In genomic region chr7:100474680-100475079, GRCm38 (mm10) we compare ENCODE assay signal across 11 mouse cellular contexts. TPM values are rescaled to one million over a fixed set of nuclear protein-coding genes. Genes with fewer than 3 reads are reported as not detected.
A peak's percentile ranks its signal among the peaks of the same experiment; 100 is the strongest.
DNase-seq lines count a peak whose midpoint lies in the region; ATAC-seq lines count a peak whose summit lies in the region.
"Had no signal": no experiment of that assay in that cellular context is flagged by ENCODE, and none has a peak within 500 bp of the region (broad histone marks: within the 10 kb centered on the region; RNA-seq: fewer than 3 reads in every experiment).

No protein-coding gene starts in this region.

- H3K27ac ChIP-seq in forebrain, embryonic 12.5 days = no peak overlapping the region
- H3K27ac ChIP-seq: embryonic facial prominence, embryonic 12.5 days; macrophage; stomach, embryonic 15.5 days had no signal

- H3K9ac ChIP-seq in forebrain, embryonic 12.5 days = no peak overlapping the region
- H3K9ac ChIP-seq: embryonic facial prominence, embryonic 12.5 days; stomach, embryonic 15.5 days had no signal

- no peak overlapping the region for H3K4me3 ChIP-seq in forebrain, embryonic 12.5 days (replicated peaks)
- H3K4me3 ChIP-seq: embryonic facial prominence, embryonic 12.5 days; stomach, embryonic 15.5 days had no signal

- no peak for ATAC-seq in forebrain, embryonic 12.5 days (ENCODE audit: low FRiP score)

- peak; percentile 76 for DNase-seq in urinary bladder, postnatal 14 days (ENCODE audit: low spot score)
- no peak for DNase-seq in urinary bladder, postnatal 10 days (ENCODE audit: low spot score)
- DNase-seq in gastrocnemius, adult 8-10 months (ENCODE audit: low spot score in 2 of 2) = peak; percentile 66 to 85
- peak; percentile 81 for DNase-seq in kidney, postnatal 14 days
- DNase-seq in layer of hippocampus, adult 8-10 months (ENCODE audit: low spot score in 2 of 2) = no peak
- DNase-seq in cerebellum, postnatal 14 days = no peak

- H3K27me3 ChIP-seq in forebrain, embryonic 12.5 days = no peaks in the 10 kb centered on the region
- H3K27me3 ChIP-seq: embryonic facial prominence, embryonic 12.5 days; stomach, embryonic 15.5 days had no signal

- WGBS in forebrain, embryonic 12.5 days = 57% methylated on average over 1 of the region's 1 CpGs

- H3K4me2 ChIP-seq in forebrain, embryonic 12.5 days = no peak overlapping the region
- H3K4me2 ChIP-seq: embryonic facial prominence, embryonic 12.5 days; stomach, embryonic 15.5 days had no signal

- H3K36me3 ChIP-seq in forebrain, embryonic 12.5 days (replicated peaks) = peaks cover 4% of the 10 kb centered on the region
- H3K36me3 ChIP-seq: stomach, embryonic 15.5 days had no signal

- H3K4me1 ChIP-seq in forebrain, embryonic 12.5 days = no peaks in the 10 kb centered on the region
- H3K4me1 ChIP-seq: embryonic facial prominence, embryonic 12.5 days; stomach, embryonic 15.5 days had no signal

- no peaks in the 10 kb centered on the region for H3K9me3 ChIP-seq in forebrain, embryonic 12.5 days
- H3K9me3 ChIP-seq: embryonic facial prominence, embryonic 12.5 days; stomach, embryonic 15.5 days had no signal

RNA-seq across cellular contexts. Expression of gene Ucp3, which starts 1.9 kb away (rescaled TPM):
- total RNA-seq in gastrocnemius, adult 8-10 months (2022) = 100 to 1,000 TPM in 2 of 4 experiments, 10 to 100 TPM in 2; 88.7 to 109 (median 102) TPM
- total RNA-seq in layer of hippocampus, adult 8-10 months (2022) = 1 to 10 TPM; 2.1 to 2.9 (median 2.2) TPM
- not detected in 2 replicates for polyA plus RNA-seq in forebrain, embryonic 12.5 days (2016; fragmentation: Nextera tagmentation; extraction: Ambion mirVana)
- polyA plus RNA-seq: embryonic facial prominence, embryonic 12.5 days; macrophage; neural tube, embryonic 14.5 days had no signal

RNA-seq across cellular contexts. Expression of gene Ucp2, which starts 18.5 kb away (rescaled TPM):
- 10 to 100 TPM in 2 of 4 experiments, 1 to 10 TPM in 2; 6.3 to 15.0 (median 12.0) TPM for total RNA-seq in gastrocnemius, adult 8-10 months (2022)
- total RNA-seq in layer of hippocampus, adult 8-10 months (2022) = 100 to 1,000 TPM in 2 of 4 experiments, 10 to 100 TPM in 2; 40.3 to 175 (median 106) TPM
- 83.8 and 93.1 TPM in 2 replicates for polyA plus RNA-seq in forebrain, embryonic 12.5 days (2016; fragmentation: Nextera tagmentation; extraction: Ambion mirVana)

RNA-seq across cellular contexts. Expression of gene Dnajb13, which starts 40.1 kb away (rescaled TPM):
- total RNA-seq in gastrocnemius, adult 8-10 months (2022) = under 1 TPM in 1 of 4 experiments, not detected in 3; 0.13 TPM
- total RNA-seq in layer of hippocampus, adult 8-10 months (2022) = under 1 TPM in 3 of 4 experiments, not detected in 1; 0.38 to 0.98 (median 0.41) TPM
- polyA plus RNA-seq in forebrain, embryonic 12.5 days (2016; fragmentation: Nextera tagmentation; extraction: Ambion mirVana) = 0.67 and 1.1 TPM in 2 replicates

Comparison
In these comparisons a context has a peak if more than half of its experiments do, and no peak if none do; other contexts are left out.
1. DNase-seq: peak in urinary bladder, postnatal 14 days (single experiment), gastrocnemius, adult 8-10 months (2 of 2) and kidney, postnatal 14 days (single experiment); none in urinary bladder, postnatal 10 days (single experiment), layer of hippocampus, adult 8-10 months (0 of 2) and cerebellum, postnatal 14 days (0 of 2).
2. RNA of gene Ucp3, which starts 1.9 kb away (total RNA-seq): 88.7 to 109 TPM in gastrocnemius, adult 8-10 months; 2.1 to 2.9 TPM in layer of hippocampus, adult 8-10 months; every median in the first group is over 10 times any median in the second.